Mouse (Mus musculus) midbrain, embryonic 15.5 days (tissue): ENCODE measurements around the gene Arpc4. TPM values are rescaled to one million over a fixed set of nuclear protein-coding genes. Genes with fewer than 3 reads are reported as not detected.

Experiments used
- ATAC-seq: fragments of 200-750 bp; cut with Nextera tagmentation; replicated peaks from 2 replicates; pipeline ENCODE4 v1.8.0; 2017; ENCODE audit warnings: moderate TSS enrichment
- H3K27ac ChIP-seq: fragments of 300-500 bp; sonication (generic); 2 replicates; pipeline ENCODE4 v1.5.1; 2015; ENCODE audit warnings: mild to moderate bottlenecking, inconsistent platforms
- H3K27me3 ChIP-seq: fragments of 300-500 bp; sonication (generic); replicated peaks from 2 replicates; pipeline ENCODE4 v1.6.1; 2015; ENCODE audit warnings: inconsistent platforms
- H3K36me3 ChIP-seq: fragments of 300-500 bp; sonication (generic); replicated peaks from 2 replicates; pipeline ENCODE4 v1.6.1; 2015; ENCODE audit warnings: inconsistent platforms
- H3K4me1 ChIP-seq: fragments of 300-500 bp; sonication (generic); 2 replicates; pipeline ENCODE4 v1.6.1; 2015; ENCODE audit warnings: inconsistent platforms
- H3K4me2 ChIP-seq: fragments of 300-500 bp; sonication (generic); 2 replicates; pipeline ENCODE4 v1.6.1; 2015; ENCODE audit warnings: inconsistent platforms, mild to moderate bottlenecking, moderate library complexity
- H3K4me3 ChIP-seq: fragments of 300-500 bp; sonication (generic); 2 replicates; pipeline ENCODE4 v1.5.1; 2015; ENCODE audit warnings: mild to moderate bottlenecking, inconsistent platforms
- H3K9ac ChIP-seq: fragments of 300-500 bp; sonication (generic); 2 replicates; pipeline ENCODE4 v1.6.1; 2015; ENCODE audit warnings: mild to moderate bottlenecking, inconsistent platforms
- H3K9me3 ChIP-seq: fragments of 300-500 bp; sonication (generic); 2 replicates; pipeline ENCODE4 v1.6.1; 2016; ENCODE audit warnings: inconsistent platforms
- WGBS: fragments of 180-500 bp; shearing (Covaris S2); methylation state at CpG from one replicate; pipeline ENCODE4 v1.1.7; 2015; ENCODE audit warnings: mixed read lengths; 5-methylcytosine and 5-hydroxymethylcytosine counted together
- polyA plus RNA-seq: library from polyadenylated mRNA; unstranded; fragments of >200 nt; fragmentation: Nextera tagmentation; extraction: Ambion mirVana; gene quantifications from 2 replicates; pipeline ENCODE4 v1.2.1, GENCODE M21; 2015

Arpc4 gene
- polyA plus RNA-seq, 1 experiment from 2014 or later: 433 TPM

DNA sequence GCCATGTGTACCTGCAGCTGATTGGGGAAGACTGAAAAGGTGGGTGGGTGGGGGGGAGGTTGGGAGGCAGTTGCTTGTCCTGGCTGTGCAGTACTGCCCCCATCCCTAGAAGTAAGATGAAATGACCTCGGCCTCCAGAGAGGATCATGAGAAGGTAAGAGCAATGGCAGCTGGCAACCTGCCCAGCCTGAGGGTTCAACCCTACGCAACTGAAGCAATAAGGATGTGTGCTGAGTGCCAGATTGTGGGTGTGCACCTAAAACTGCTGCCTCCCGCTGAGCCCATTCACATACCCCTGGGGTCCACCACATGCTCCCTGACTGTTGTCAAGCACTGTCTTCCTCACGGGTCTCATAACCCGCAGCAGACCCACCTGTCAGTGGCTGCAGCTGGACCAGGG, 38.5 kb downstream of the Arpc4 start:
- no peak for ATAC-seq
- no peak overlapping the region for H3K27ac ChIP-seq
- no peak overlapping the region for H3K4me3 ChIP-seq
- H3K36me3 ChIP-seq: 0 out of 2 replicates have a peak, but pooled peaks cover 6% of the 10 kb centered on the region
- H3K4me2 ChIP-seq: no peak overlapping the region
- H3K4me1 ChIP-seq: peaks cover 21% of the 10 kb centered on the region
- no peak overlapping the region for H3K9ac ChIP-seq
- WGBS: 83% methylated on average over 5 of the region's 5 CpGs
- no peaks in the 10 kb centered on the region for H3K27me3 ChIP-seq
- H3K9me3 ChIP-seq: no peaks in the 10 kb centered on the region

DNA sequence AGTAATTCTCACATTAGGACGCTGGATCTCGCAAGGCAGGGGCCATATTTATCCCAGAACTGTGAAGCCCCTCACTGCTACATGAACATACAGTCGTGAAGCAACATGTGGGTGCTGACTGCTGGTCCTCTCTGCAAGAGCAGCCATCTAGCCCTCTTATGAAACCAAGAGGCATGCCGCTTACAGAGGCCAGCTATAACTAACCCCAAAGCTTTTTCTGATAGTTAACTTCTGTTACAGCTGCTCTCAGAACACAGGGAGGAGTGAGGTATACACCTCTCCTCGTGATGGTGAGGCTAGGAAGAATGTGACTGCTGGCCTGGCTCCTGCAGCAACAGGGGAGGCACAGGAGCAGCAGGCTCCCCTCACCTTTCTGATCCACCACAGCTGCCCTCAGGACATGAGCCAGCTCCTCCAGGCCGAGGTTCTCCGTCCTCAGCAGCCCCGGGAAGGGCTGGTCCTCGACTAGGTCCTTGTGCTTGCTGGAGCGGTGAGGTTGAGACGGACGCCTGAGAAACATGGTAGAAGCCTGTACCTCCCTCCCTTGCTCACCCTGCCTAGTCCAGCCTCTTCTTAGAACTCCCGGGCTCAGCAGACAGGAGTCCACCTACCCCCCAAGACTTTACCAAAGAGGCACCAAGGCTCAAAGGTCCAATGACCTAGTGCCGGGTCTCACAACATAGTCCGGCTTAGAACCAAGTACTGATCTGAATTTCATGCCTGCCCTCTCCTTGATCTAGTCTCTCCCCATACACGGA, 40.7 kb downstream of the Arpc4 start:
- no peaks in the 10 kb centered on the region for H3K9me3 ChIP-seq
- ATAC-seq: peak; percentile 70
- peak overlapping the region; percentile 90 for H3K4me2 ChIP-seq
- no peaks in the 10 kb centered on the region for H3K27me3 ChIP-seq
- H3K36me3 ChIP-seq: 0 out of 2 replicates have a peak, but pooled peaks cover 6% of the 10 kb centered on the region
- peak overlapping the region; percentile 71 for H3K9ac ChIP-seq
- H3K4me3 ChIP-seq: peak overlapping the region; percentile 63
- H3K27ac ChIP-seq: peak overlapping the region; percentile 67
- H3K4me1 ChIP-seq: peaks cover 21% of the 10 kb centered on the region
- WGBS: 17% methylated on average over 16 of the region's 16 CpGs

DNA sequence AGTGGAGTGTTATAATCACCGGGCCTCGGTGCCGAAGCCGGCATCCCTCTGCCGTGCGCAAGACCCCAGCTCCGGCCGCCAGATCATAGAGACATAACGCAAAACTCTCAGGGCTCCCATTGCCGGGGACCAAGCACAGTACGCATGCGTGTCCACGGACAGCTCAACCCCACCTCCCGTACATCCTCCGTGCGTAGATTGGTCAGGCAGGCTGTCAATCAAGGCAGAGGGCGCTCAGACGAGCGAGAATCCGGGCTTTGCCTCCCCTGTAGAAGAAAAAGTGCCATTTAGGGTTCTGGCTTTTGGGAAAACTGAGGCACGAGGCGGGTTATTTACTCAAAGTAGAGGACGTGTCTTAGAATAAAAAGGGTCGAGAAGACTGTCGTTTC, 41.3 kb downstream of the Arpc4 start, which contains the start of gene Rpusd3:
Rpusd3 (minus strand) TSS at position 142 of the 389 bp plus-strand sequence.
- H3K9me3 ChIP-seq: no peaks in the 10 kb centered on the region
- H3K4me1 ChIP-seq: peaks cover 21% of the 10 kb centered on the region
- H3K9ac ChIP-seq: peak within 1 kb of the TSS; percentile 71
- 0 out of 2 replicates have a peak, but pooled peaks cover 6% of the 10 kb centered on the region for H3K36me3 ChIP-seq
- peak within 1 kb of the TSS; percentile 63 for H3K4me3 ChIP-seq
- peak; percentile 98 for ATAC-seq
- peak within 1 kb of the TSS; percentile 67 for H3K27ac ChIP-seq
- no peaks in the 10 kb centered on the region for H3K27me3 ChIP-seq
- H3K4me2 ChIP-seq: peak within 1 kb of the TSS; percentile 90
- WGBS: 0% methylated on average over 25 of the region's 25 CpGs

DNA sequence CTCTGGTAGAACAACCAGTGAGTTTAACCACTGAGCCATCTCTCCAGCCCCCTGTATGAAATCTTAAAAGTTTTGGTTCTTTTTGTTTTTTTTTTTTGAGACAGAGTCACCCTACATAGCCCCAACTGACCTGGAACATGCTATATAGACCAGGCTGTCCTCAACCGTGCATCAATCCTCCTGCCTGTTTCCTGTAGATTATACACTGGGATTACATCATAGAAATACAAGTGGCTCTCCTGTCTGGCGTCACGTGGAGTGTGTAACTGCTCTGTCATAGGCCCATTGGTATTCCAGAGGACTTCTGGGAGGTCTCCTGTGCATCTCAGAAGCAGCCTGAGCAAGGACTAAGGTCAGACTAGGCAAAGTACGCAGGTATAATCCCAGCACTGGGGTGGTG, 45.1 kb downstream of the Arpc4 start:
- WGBS: 81% methylated on average over 4 of the region's 4 CpGs
- H3K4me2 ChIP-seq: no peak overlapping the region
- ATAC-seq: no peak

DNA sequence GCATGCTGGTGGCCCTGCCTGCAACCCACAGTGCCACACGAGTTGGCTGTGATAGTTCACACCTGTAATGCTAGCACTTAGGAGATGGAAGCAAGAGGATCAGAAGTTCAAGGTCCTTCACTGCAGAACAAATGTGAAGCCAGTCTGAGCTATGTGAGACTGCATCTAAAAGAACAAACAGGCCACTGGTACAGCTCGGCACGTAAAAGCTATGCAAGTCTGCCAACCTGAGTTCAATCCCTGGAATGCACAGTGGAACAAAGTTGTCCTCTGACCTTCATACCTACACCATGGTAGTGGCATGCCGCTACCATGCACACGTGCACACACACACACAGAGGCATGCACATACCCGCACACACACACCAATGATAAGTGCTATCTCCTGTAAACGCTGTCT, 46.3 kb downstream of the Arpc4 start:
- no peak overlapping the region for H3K4me3 ChIP-seq
- no peak overlapping the region for H3K4me2 ChIP-seq
- H3K27ac ChIP-seq: no peak overlapping the region
- no peaks in the 10 kb centered on the region for H3K9me3 ChIP-seq
- H3K27me3 ChIP-seq: no peaks in the 10 kb centered on the region
- H3K9ac ChIP-seq: no peak overlapping the region
- ATAC-seq: no peak
- peaks cover 4% of the 10 kb centered on the region; the same call in 1 of the 2 replicates for H3K4me1 ChIP-seq
- no peaks in the 10 kb centered on the region for H3K36me3 ChIP-seq
- WGBS: 88% methylated on average over 7 of the region's 7 CpGs

More for the DNA sequence above, 45.1 kb downstream of the Arpc4 start:
- no peaks in the 10 kb centered on the region for H3K27me3 ChIP-seq
- H3K36me3 ChIP-seq: no peaks in the 10 kb centered on the region
- H3K9me3 ChIP-seq: no peaks in the 10 kb centered on the region
- H3K4me1 ChIP-seq: peaks cover 12% of the 10 kb centered on the region
- H3K9ac ChIP-seq: no peak overlapping the region
- no peak overlapping the region for H3K4me3 ChIP-seq
- H3K27ac ChIP-seq: no peak overlapping the region

DNA sequence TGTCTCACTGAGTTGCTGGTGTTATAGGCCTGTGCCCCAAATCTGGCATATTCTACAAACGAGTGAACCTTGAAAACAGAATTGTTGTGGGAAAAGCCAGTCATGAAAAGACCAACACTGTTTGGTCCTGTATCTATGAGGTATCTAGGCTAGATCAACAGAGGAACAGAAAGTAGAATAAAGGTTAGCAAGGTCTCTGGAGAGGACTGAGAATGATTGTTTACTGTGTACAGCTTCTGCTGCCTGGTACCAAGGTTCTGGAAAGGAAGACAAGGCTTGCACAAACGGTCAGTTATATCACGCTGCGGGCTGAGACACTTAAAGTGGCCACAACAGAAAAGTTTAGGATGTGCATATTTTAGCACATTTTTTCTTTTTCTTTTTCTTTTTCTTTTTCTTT, 48.8 kb downstream of the Arpc4 start:
- Histone ChIP-seq H3K4me2 (no peak overlapping the region), H3K9me3 (no peaks in the 10 kb centered on the region), H3K9ac (no peak overlapping the region), H3K36me3 (no peaks in the 10 kb centered on the region), H3K27ac (no peak overlapping the region), H3K4me1 (no peaks in the 10 kb centered on the region), H3K27me3 (no peaks in the 10 kb centered on the region), H3K4me3 (no peak overlapping the region)
- ATAC-seq: no peak
- WGBS: 88% methylated on average over 4 of the region's 4 CpGs

DNA sequence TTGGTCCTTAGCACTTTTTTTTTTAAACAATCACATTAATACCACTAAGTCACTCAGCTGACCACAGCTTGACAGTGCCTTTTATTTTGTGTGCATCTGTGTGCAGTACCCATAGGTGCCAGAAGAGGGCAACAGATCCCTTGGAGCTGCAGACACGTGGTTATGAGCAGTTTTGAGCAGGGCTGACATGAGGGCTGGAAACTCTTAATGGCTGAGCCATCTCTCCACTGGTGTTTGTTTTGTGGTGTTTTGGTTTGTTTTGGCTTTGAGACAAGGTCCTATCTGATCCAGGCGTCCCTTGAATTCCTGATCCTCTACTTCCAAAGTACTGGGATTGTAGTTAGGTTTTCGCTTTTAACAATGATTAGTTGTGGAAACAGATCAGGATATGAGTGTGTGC, 49.5 kb downstream of the Arpc4 start:
- Histone ChIP-seq H3K27me3 (no peaks in the 10 kb centered on the region), H3K4me3 (no peak overlapping the region), H3K4me2 (no peak overlapping the region), H3K9ac (no peak overlapping the region), H3K27ac (no peak overlapping the region), H3K36me3 (no peaks in the 10 kb centered on the region), H3K9me3 (no peaks in the 10 kb centered on the region), H3K4me1 (no peaks in the 10 kb centered on the region)
- 59% methylated on average over 3 of the region's 3 CpGs for WGBS
- no peak for ATAC-seq

DNA sequence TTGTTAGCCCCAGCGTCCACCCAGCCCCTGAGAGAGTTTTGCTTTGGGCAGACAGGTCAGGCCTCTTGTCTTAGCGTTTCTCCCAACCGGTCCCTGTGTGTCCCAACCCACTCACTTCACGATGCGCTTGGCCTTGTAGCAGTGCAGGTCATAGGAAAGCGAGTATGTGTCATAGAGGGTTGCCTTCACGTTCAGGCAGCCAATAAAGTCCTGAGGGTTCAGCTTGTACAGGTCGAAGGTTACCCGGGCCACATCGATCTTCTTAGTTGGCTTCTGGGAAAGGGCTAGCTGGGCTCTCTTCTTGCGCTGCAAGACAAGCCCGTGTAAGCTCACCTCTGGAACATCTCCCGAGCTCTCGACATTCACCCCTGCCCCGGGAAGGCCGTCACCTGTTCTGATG, 50.1 kb downstream of the Arpc4 start:
- 93% methylated on average over 16 of the region's 16 CpGs for WGBS
- H3K36me3 ChIP-seq: no peaks in the 10 kb centered on the region
- ATAC-seq: no peak

DNA sequence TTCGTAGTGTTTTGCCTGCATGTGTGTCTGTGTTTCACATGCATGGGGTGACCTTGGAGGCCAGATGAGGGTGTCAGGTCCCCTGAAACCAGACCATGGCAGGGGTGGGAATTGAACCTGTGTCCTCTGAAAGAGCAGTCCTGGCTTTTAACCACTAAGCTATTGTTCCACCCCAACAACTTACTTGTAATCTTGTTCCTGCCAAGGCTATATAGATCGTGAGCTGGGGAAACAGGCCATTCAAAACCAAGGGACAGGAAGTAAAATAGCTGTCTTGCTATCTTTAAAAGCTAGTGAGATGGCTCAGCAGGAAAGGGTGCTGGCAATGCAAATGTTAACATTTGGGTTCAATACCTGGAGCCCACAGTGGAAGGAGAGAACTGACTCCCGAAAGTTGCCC, 52.0 kb downstream of the Arpc4 start:
- no peaks in the 10 kb centered on the region for H3K9me3 ChIP-seq
- H3K27me3 ChIP-seq: no peaks in the 10 kb centered on the region
- H3K9ac ChIP-seq: no peak overlapping the region
- no peaks in the 10 kb centered on the region for H3K36me3 ChIP-seq
- H3K4me1 ChIP-seq: no peaks in the 10 kb centered on the region
- no peak overlapping the region for H3K27ac ChIP-seq
- 80% methylated on average over 3 of the region's 3 CpGs for WGBS
- ATAC-seq: no peak
- no peak overlapping the region for H3K4me3 ChIP-seq
- H3K4me2 ChIP-seq: no peak overlapping the region

More for the DNA sequence above, 50.1 kb downstream of the Arpc4 start:
- no peak overlapping the region for H3K9ac ChIP-seq
- no peaks in the 10 kb centered on the region for H3K4me1 ChIP-seq
- H3K27me3 ChIP-seq: no peaks in the 10 kb centered on the region
- H3K9me3 ChIP-seq: no peaks in the 10 kb centered on the region
- H3K27ac ChIP-seq: no peak overlapping the region
- H3K4me2 ChIP-seq: no peak overlapping the region
- H3K4me3 ChIP-seq: no peak overlapping the region

DNA sequence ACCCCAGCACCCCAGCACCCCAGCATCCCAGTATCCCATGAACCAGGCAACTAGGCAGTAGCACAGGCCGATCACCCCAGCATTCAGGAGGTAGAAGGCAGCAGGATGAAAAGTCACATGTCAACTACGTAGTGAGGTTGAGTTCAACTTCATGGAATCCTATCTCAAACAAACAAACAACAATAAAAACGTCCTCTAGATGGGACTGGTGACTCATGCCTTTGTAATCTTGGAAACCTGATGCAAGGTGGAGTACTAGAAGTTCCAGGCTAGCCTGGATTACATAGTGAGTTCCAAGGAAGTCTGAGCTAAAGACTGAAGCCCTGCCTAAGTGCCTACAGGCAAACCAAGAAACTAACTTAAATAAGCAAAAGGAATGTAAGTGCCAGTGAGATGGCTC, 52.9 kb downstream of the Arpc4 start:
- H3K36me3 ChIP-seq: no peaks in the 10 kb centered on the region
- WGBS: 73% methylated on average over 3 of the region's 3 CpGs
- H3K4me3 ChIP-seq: no peak overlapping the region
- no peak overlapping the region for H3K27ac ChIP-seq
- H3K4me2 ChIP-seq: no peak overlapping the region
- no peaks in the 10 kb centered on the region for H3K4me1 ChIP-seq
- no peak overlapping the region for H3K9ac ChIP-seq
- H3K27me3 ChIP-seq: no peaks in the 10 kb centered on the region
- no peaks in the 10 kb centered on the region for H3K9me3 ChIP-seq
- no peak for ATAC-seq

DNA sequence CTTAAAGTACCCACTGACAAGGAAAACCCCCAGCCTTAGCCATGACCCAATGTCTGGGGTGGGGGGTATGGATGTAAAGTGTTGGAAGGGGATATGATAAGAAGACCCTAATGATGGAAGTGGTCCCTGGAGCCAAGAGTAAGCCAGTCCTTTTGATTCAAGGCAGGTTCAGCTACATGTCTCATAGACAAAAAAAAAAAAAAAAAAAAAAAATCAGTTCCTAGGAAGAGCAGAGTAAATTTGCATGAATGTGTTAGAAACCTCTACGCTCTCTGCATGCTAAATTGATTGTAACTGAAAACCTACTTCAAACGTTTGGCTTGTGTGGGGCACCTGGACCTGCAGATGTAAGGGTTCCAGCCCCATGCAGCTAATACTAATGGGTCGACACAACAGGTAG, 53.9 kb downstream of the Arpc4 start:
- Histone ChIP-seq H3K27me3 (no peaks in the 10 kb centered on the region), H3K36me3 (no peaks in the 10 kb centered on the region), H3K4me3 (no peak overlapping the region), H3K9ac (no peak overlapping the region), H3K4me1 (no peaks in the 10 kb centered on the region), H3K4me2 (no peak overlapping the region), H3K27ac (no peak overlapping the region), H3K9me3 (no peaks in the 10 kb centered on the region)
- ATAC-seq: no peak
- 63% methylated on average over 3 of the region's 3 CpGs for WGBS

DNA sequence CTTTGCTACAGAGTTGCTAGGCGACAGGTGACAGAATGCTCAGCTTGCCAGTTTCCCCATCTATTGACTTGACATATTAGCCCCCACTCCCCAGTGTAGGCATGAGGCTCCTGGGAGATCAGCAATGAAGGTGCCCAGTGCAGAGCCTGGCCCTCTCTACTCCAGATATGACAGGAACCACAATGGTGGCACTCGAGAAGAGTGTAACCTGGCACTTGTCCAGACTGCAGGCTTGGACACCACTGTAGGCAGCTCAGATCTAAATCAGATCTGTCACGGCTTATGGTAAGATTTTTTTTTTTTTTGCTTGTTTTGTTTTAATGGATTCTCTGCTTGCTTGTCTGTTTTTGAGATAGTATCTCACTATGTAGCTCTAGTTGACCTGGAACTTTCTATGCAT, 55.7 kb downstream of the Arpc4 start:
- 75% methylated on average over 3 of the region's 3 CpGs for whole genome bisulfite sequencing
- no peak overlapping the region for H3K9ac ChIP-seq

DNA sequence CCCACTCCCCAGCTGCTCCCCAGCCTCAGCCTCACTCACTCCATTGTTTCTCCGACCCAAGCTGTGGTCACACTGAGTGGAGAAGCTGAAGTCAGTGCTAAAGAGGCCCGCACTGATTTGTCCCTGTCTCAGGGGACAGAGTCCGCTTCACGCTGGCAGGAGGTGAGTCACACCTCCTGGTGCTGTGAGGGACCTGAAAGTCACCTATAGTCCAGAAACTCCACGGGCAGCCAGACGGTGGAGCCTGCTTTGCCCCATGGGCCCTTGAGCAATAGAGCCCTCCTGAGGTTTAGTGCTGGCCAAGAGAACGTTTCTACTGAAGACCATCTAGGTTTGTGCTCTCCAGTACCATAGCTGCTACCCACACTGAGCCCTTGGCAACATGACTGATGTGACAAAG, 56.8 kb downstream of the Arpc4 start:
- H3K4me1 ChIP-seq: no peaks in the 10 kb centered on the region
- no peak overlapping the region for H3K27ac ChIP-seq
- H3K27me3 ChIP-seq: 0 out of 2 replicates have a peak, but pooled peaks cover 3% of the 10 kb centered on the region
- no peak for ATAC-seq
- H3K4me3 ChIP-seq: no peak overlapping the region
- 77% methylated on average over 7 of the region's 7 CpGs for WGBS
- H3K36me3 ChIP-seq: no peaks in the 10 kb centered on the region
- H3K4me2 ChIP-seq: no peak overlapping the region
- H3K9ac ChIP-seq: no peak overlapping the region
- no peaks in the 10 kb centered on the region for H3K9me3 ChIP-seq

More for the DNA sequence above, 55.7 kb downstream of the Arpc4 start:
- no peaks in the 10 kb centered on the region for H3K4me1 ChIP-seq
- no peaks in the 10 kb centered on the region for H3K9me3 ChIP-seq
- ATAC-seq: no peak
- no peak overlapping the region for H3K27ac ChIP-seq
- no peak overlapping the region for H3K4me2 ChIP-seq
- H3K27me3 ChIP-seq: 0 out of 2 replicates have a peak, but pooled peaks cover 3% of the 10 kb centered on the region
- H3K4me3 ChIP-seq: no peak overlapping the region
- no peaks in the 10 kb centered on the region for H3K36me3 ChIP-seq
